Mouse (Mus musculus): ENCODE results near the gene Slc22a5.

- TF ChIP-seq CTCF (IDR thresholded peaks at IDR 0.05): no peak
- no peak for TF ChIP-seq EP300 (IDR thresholded peaks at IDR 0.05; ENCODE audit: insufficient read depth, low read depth, low read length)
- no peak for TF ChIP-seq POLR2A (IDR thresholded peaks at IDR 0.05; ENCODE audit: insufficient read depth, low read depth, low read length)
These were observed 45.8 kb downstream of the Slc22a5 start for GRCm38 (mm10) chr11:53845680-53846079.
